Mouse (Mus musculus): ENCODE results near the gene Adam33. TPM values are rescaled to one million over a fixed set of nuclear protein-coding genes. Genes with fewer than 3 reads are reported as not detected.

Gene Adam33
- polyA plus RNA-seq, 2 experiments, result 30.7 to 104 TPM

DNA sequence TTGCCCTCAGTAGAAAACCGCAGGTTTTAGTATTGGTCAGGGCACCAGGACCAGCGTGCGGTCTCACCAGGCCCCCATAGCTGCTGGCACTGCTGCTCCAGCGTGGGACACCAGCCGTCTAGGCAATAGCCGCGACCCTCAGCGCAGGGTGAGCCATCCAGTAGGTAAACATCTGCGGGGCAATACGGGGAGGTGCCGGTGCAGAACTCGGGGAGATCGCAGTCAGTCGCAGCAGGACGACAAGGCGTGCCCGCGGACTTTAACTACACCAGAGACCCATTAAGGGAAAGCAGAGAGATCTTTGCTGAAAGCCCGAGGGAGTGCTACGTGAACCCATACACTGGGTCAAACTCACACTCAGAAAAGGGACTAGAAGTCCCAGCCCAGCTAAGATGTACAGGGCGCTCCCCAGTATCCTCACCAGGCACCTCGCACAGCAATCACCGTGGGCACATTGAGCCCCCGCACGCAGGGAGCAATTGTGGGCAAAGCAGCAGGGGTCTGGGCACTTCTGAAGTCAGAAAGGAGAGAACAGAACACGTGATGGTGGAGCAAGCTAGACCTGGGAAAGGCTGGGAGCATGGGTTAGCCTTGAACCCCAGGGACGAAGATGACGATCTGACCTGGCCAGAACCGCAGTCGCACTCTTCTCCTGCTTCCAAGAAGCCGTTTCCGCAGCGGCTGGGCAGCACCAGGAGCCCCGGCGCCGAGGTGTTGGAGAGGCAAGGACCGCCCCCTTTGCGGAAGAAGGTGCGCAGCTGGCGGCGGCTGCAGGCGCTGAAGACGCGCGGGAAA lies 9.6 kb downstream of the Adam33 start:
- peak overlapping the region; percentile 32 for H3K4me3 ChIP-seq (replicated peaks; ENCODE audit: low read length)
- H3K4me2 ChIP-seq (replicated peaks; ENCODE audit: low read depth, low read length, severe bottlenecking), result peak overlapping the region; percentile 48
- no peak for ATAC-seq (ENCODE audit: low FRiP score, low read depth)
- TF ChIP-seq POLR2A (IDR thresholded peaks at IDR 0.05; ENCODE audit: borderline replicate concordance, extremely low read depth, insufficient read depth, insufficient read length), result no peak
- H3K4me1 ChIP-seq (ENCODE audit: control insufficient read depth, insufficient read depth, low read length), result peaks cover 29% of the 10 kb centered on the region
- no peaks in the 10 kb centered on the region for H3K36me3 ChIP-seq (ENCODE audit: control insufficient read depth, insufficient read depth, low read length)
- no peak overlapping the region for H3K27ac ChIP-seq (replicated peaks; ENCODE audit: low read depth, low read length)
- peaks cover 42% of the 10 kb centered on the region for H3K27me3 ChIP-seq (ENCODE audit: control insufficient read depth, insufficient read depth, low read length)
- no peak for DNase-seq (ENCODE audit: low spot score)
- H3K9ac ChIP-seq (ENCODE audit: low read depth, low read length, severe bottlenecking), result peak overlapping the region; percentile 36
- no peaks in the 10 kb centered on the region for H3K9me3 ChIP-seq (ENCODE audit: control insufficient read depth, low read length)
- 2% methylated on average over 45 of the region's 45 CpGs for WGBS

DNA sequence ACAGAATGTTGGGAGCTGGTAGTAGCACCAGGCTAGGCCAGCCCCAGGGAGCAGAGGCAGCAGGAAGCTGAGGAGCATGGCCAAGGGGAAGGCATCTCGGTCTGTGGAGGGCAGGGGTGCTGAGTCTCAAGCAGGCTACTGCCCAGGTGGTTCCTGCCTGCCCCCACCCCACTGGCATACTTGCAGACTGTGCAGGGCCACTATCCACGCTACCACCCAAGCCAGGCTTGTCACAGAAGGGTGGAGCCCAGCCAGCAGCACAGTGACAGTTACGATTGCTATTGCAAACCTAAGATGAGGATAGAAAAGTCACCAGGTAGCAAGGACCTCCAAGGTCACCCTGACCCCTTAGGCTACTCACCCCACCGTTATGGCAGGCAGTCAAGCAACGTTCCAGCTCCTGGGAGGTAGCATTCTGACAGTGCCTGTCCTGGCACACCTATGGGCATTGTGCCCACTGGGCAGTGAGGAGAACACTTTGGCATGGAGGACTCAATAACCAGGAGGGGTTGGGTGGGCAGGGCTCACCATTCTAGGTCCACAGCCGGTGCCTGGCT lies 10.7 kb downstream of the Adam33 start:
- no peak for TF ChIP-seq POLR2A (IDR thresholded peaks at IDR 0.05; ENCODE audit: borderline replicate concordance, extremely low read depth, insufficient read depth, insufficient read length)
- 68% methylated on average over 6 of the region's 6 CpGs for WGBS
- ATAC-seq (ENCODE audit: low FRiP score, low read depth) (no peak), DNase-seq (ENCODE audit: low spot score) (no peak)
- Histone ChIP-seq H3K4me3 (replicated peaks; ENCODE audit: low read length) (no peak overlapping the region), H3K4me2 (replicated peaks; ENCODE audit: low read depth, low read length, severe bottlenecking) (no peak overlapping the region), H3K4me1 (ENCODE audit: control insufficient read depth, insufficient read depth, low read length) (peaks cover 23% of the 10 kb centered on the region), H3K27me3 (ENCODE audit: control insufficient read depth, insufficient read depth, low read length) (peaks cover 42% of the 10 kb centered on the region), H3K36me3 (ENCODE audit: control insufficient read depth, insufficient read depth, low read length) (no peaks in the 10 kb centered on the region), H3K9ac (ENCODE audit: low read depth, low read length, severe bottlenecking) (no peak overlapping the region), H3K9me3 (ENCODE audit: control insufficient read depth, low read length) (no peaks in the 10 kb centered on the region), H3K27ac (replicated peaks; ENCODE audit: low read depth, low read length) (no peak overlapping the region)

DNA sequence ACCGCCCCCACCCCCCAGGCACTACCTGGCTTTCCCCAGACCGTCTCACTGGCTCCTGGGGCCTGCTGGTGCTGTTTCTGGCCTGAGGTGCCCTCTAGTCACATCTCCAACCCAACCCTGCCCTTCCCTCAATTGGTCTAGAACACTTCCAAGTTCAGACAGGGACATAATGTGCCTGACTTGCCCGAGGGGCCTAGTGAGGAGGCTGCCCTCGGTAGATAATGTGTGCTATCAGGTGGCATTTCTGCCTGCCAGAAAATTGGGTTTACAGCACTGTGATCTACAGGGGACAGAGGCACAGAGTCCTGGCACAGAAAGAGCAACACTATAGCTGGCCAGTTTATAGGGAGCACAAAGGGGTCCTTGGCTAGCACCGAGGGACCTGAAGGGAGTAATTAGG lies 11.6 kb downstream of the Adam33 start:
- Histone ChIP-seq H3K9me3 (ENCODE audit: control insufficient read depth, low read length) (no peaks in the 10 kb centered on the region), H3K9ac (ENCODE audit: low read depth, low read length, severe bottlenecking) (no peak overlapping the region), H3K4me2 (replicated peaks; ENCODE audit: low read depth, low read length, severe bottlenecking) (no peak overlapping the region), H3K27me3 (ENCODE audit: control insufficient read depth, insufficient read depth, low read length) (peaks cover 42% of the 10 kb centered on the region), H3K4me1 (ENCODE audit: control insufficient read depth, insufficient read depth, low read length) (peaks cover 23% of the 10 kb centered on the region), H3K36me3 (ENCODE audit: control insufficient read depth, insufficient read depth, low read length) (no peaks in the 10 kb centered on the region), H3K27ac (replicated peaks; ENCODE audit: low read depth, low read length) (no peak overlapping the region), H3K4me3 (replicated peaks; ENCODE audit: low read length) (no peak overlapping the region)
- 62% methylated on average over 5 of the region's 5 CpGs for WGBS
- no peak for ATAC-seq (ENCODE audit: low FRiP score, low read depth)
- DNase-seq (ENCODE audit: low spot score), result no peak
- no peak for TF ChIP-seq POLR2A (IDR thresholded peaks at IDR 0.05; ENCODE audit: borderline replicate concordance, extremely low read depth, insufficient read depth, insufficient read length)

DNA sequence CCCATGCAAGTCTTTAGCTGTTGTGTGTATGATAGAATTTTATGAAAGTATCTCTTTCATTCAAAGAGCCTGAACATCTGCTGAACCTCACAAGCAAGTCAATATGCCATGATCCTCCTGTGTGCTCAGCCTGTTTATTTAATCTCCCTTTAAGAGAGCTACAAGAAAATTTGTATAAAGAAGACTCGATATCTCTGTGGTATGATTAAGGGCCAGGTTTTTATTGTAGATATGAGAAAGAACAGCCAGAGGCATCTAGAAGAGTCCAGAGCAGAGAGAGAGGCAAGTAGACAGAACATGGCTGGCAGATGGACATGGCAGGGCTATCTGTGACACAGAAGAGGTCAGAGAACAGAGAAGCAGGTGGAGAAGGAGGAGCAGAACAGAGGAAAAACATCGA lies 17.6 kb downstream of the Adam33 start:
- 75% methylated on average over 2 of the region's 2 CpGs for WGBS
- Histone ChIP-seq H3K9me3 (ENCODE audit: control insufficient read depth, low read length) (no peaks in the 10 kb centered on the region), H3K9ac (ENCODE audit: low read depth, low read length, severe bottlenecking) (no peak overlapping the region), H3K36me3 (ENCODE audit: control insufficient read depth, insufficient read depth, low read length) (no peaks in the 10 kb centered on the region), H3K27ac (replicated peaks; ENCODE audit: low read depth, low read length) (no peak overlapping the region), H3K4me3 (replicated peaks; ENCODE audit: low read length) (no peak overlapping the region), H3K4me1 (ENCODE audit: control insufficient read depth, insufficient read depth, low read length) (peaks cover 17% of the 10 kb centered on the region), H3K27me3 (ENCODE audit: control insufficient read depth, insufficient read depth, low read length) (peaks cover 18% of the 10 kb centered on the region), H3K4me2 (replicated peaks; ENCODE audit: low read depth, low read length, severe bottlenecking) (no peak overlapping the region)
- DNase-seq (ENCODE audit: low spot score) (no peak), ATAC-seq (ENCODE audit: low FRiP score, low read depth) (no peak)
- no peak for TF ChIP-seq POLR2A (IDR thresholded peaks at IDR 0.05; ENCODE audit: borderline replicate concordance, extremely low read depth, insufficient read depth, insufficient read length)

DNA sequence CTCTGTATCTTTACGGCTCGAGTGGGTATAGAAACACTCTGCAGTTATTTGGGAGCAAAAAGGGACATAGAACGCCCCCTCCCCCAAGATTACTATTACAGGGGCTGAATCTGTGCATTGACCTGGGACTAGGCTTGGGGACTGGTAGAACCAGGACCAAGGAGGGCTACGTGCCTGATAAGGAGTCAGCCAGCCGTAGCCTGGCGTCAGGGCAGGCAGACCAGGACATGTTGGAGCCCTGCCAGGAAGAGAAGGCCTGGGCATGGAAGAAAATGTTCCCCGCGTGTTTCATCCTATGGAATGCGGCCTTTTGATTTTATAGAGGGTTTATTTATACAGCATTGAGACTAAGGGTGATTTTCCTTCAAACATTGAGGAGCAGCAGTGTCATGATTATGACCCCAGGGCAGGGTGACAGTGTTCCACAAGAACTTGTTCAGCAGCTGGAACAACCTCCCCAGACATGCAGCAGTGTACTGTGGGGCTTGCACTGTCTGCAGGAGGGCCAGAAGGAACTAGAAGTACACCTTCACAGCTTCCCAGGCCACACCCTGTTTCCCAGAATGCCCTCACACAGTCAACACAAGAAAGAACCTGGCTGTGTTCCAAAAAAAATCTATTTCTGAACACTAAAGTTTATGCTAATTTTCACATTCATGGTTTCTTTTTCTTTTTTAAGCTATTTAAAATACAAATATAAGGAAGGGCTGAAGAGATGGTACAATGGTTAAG lies 18.5 kb downstream of the Adam33 start:
- DNase-seq (ENCODE audit: low spot score), result peak; percentile 54
- H3K4me3 ChIP-seq (replicated peaks; ENCODE audit: low read length), result no peak overlapping the region
- no peaks in the 10 kb centered on the region for H3K9me3 ChIP-seq (ENCODE audit: control insufficient read depth, low read length)
- ATAC-seq (ENCODE audit: low FRiP score, low read depth), result no peak
- H3K27me3 ChIP-seq (ENCODE audit: control insufficient read depth, insufficient read depth, low read length), result peaks cover 23% of the 10 kb centered on the region
- no peak for TF ChIP-seq POLR2A (IDR thresholded peaks at IDR 0.05; ENCODE audit: borderline replicate concordance, extremely low read depth, insufficient read depth, insufficient read length)
- no peak overlapping the region for H3K27ac ChIP-seq (replicated peaks; ENCODE audit: low read depth, low read length)
- H3K9ac ChIP-seq (ENCODE audit: low read depth, low read length, severe bottlenecking), result no peak overlapping the region
- peaks cover 21% of the 10 kb centered on the region for H3K4me1 ChIP-seq (ENCODE audit: control insufficient read depth, insufficient read depth, low read length)
- WGBS, result 54% methylated on average over 9 of the region's 9 CpGs
- no peak overlapping the region for H3K4me2 ChIP-seq (replicated peaks; ENCODE audit: low read depth, low read length, severe bottlenecking)
- no peaks in the 10 kb centered on the region for H3K36me3 ChIP-seq (ENCODE audit: control insufficient read depth, insufficient read depth, low read length)

Measured in limb, embryonic 14.5 days (tissue).